Mouse (Mus musculus) forebrain, embryonic 16.5 days (tissue): ENCODE measurements at regions not wholly inside any gene's neighbourhood (a gene's known extent, or its start where the extent isn't known, plus 50 kb on each side); places are given as distances from the start of the nearest gene placed in this dataset.
A peak's percentile ranks its signal among the peaks of the same experiment; 100 is the strongest.

Experiments
- ATAC-seq: fragments of 200-750 bp; cut with Nextera tagmentation; 2 replicates; pipeline ENCODE4 v1.8.0; 2017; ENCODE audit warnings: mild to moderate bottlenecking, moderate library complexity
- H3K27ac ChIP-seq: fragments of 300-500 bp; sonication (generic); 2 replicates; pipeline ENCODE4 v1.5.1; 2014; ENCODE audit warnings: low read length, control low read depth
- H3K27me3 ChIP-seq: fragments of 300-500 bp; sonication (generic); replicated peaks from 2 replicates; pipeline ENCODE4 v1.6.1; 2014; ENCODE audit warnings: low read length; ENCODE audit not compliant: control insufficient read depth, insufficient read depth
- H3K36me3 ChIP-seq: fragments of 300-500 bp; sonication (generic); 2 replicates; pipeline ENCODE4 v1.6.1; 2014; ENCODE audit not compliant: control insufficient read depth, insufficient read depth
- H3K4me1 ChIP-seq: fragments of 300-500 bp; sonication (generic); replicated peaks from 2 replicates; pipeline ENCODE4 v1.6.1; 2014; ENCODE audit warnings: low read length; ENCODE audit not compliant: control insufficient read depth, insufficient read depth
- H3K4me2 ChIP-seq: fragments of 300-500 bp; sonication (generic); 2 replicates; pipeline ENCODE4 v1.6.1; 2014; ENCODE audit warnings: mild to moderate bottlenecking, low read length, control low read depth
- H3K4me3 ChIP-seq: fragments of 300-500 bp; sonication (generic); replicated peaks from 2 replicates; pipeline ENCODE4 v1.5.1; 2014; ENCODE audit warnings: mild to moderate bottlenecking, low read length, control low read depth
- H3K9ac ChIP-seq: fragments of 300-500 bp; sonication (generic); replicated peaks from 2 replicates; pipeline ENCODE4 v1.6.1; 2014; ENCODE audit warnings: low read depth, low read length, control low read depth
- H3K9me3 ChIP-seq: fragments of 300-500 bp; sonication (generic); 2 replicates; pipeline ENCODE4 v1.6.1; 2016; ENCODE audit warnings: low read length; ENCODE audit not compliant: control insufficient read depth
- WGBS: fragments of 180-500 bp; shearing (Covaris S2); extraction: QIAGEN DNeasy Blood & Tissue Kit; methylation state at CpG from one replicate; pipeline ENCODE4 v1.1.7; 2014; 5-methylcytosine and 5-hydroxymethylcytosine counted together

DNA sequence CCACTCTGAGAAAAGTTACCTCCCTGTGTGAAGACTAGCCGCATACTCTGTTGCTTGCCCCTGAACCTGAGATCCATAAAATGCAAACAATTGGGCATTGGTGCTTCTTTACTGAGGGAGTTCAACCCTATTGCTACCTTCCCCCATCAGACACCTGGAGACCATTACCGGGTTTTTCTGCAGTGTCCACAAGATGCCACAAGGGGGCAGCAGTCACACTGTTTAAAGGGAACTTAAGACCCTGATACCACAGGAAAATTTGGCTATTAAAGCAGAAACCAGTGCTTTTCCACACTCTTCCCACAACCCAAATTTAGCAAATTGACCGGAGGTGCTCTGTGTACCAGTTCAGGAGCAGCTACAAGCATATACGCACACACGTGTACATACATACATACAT is 78.0 kb upstream of the Fzd10 start:
- Histone ChIP-seq H3K9ac (no peak overlapping the region), H3K4me3 (no peak overlapping the region), H3K9me3 (no peaks in the 10 kb centered on the region), H3K27me3 (peaks cover 4% of the 10 kb centered on the region; the same call in 1 of the 2 replicates), H3K4me1 (0 out of 2 replicates have a peak, but pooled peaks cover 4% of the 10 kb centered on the region), H3K4me2 (no peak overlapping the region), H3K36me3 (no peaks in the 10 kb centered on the region), H3K27ac (no peak overlapping the region)
- ATAC-seq, result no peak
- WGBS, result 45% methylated on average over 5 of the region's 5 CpGs

DNA sequence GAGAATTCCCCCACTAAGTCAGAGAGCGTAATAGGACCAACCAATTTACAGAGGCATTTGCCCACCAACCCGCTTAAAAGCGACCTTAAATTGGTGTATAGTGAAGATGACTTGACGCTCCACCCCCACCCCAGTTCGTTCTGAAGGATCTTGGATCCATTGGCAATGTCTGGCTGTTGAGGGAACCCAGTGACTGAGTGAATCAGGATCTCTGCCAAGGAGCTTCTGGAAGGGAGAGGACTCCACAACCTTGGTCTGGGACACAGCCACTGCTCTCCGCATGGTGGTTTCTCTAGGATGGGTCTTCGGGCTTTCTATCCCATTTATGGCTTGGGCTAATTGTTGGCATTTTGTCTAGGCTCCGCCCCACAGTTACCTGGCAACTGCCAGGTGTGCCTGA is 83.3 kb upstream of the Fzd10 start:
- Histone ChIP-seq H3K36me3 (no peaks in the 10 kb centered on the region), H3K27ac (no peak overlapping the region), H3K4me1 (no peaks in the 10 kb centered on the region), H3K9ac (no peak overlapping the region), H3K4me3 (no peak overlapping the region), H3K4me2 (no peak overlapping the region), H3K9me3 (no peaks in the 10 kb centered on the region), H3K27me3 (no peaks in the 10 kb centered on the region; the same call in 1 of the 2 replicates)
- ATAC-seq, result no peak
- 58% methylated on average over 8 of the region's 8 CpGs for WGBS

DNA sequence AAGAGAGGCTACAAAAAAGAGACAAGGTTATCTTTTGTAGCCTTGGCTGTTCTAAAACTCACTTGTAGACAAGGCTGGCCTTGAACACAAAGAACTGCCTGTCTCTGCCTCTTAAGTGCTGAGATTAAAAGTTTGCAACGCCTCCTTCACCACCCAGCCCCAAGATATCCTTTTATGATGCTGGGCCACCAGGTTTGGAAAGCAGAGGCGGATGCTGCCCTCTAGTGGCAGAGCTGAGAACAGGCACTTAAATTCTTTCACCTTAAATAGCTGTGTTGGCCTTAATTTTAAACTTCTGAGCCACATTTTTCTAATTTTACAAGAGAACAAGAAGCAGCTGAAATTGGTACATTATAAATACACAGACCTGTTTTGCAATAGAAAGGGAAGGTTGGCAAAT is 82.5 kb upstream of the Tmem132d start:
- Histone ChIP-seq H3K4me3 (no peak overlapping the region), H3K36me3 (no peaks in the 10 kb centered on the region), H3K27me3 (no peaks in the 10 kb centered on the region), H3K4me2 (no peak overlapping the region), H3K27ac (no peak overlapping the region), H3K4me1 (no peaks in the 10 kb centered on the region), H3K9me3 (no peaks in the 10 kb centered on the region), H3K9ac (no peak overlapping the region)
- ATAC-seq, result no peak
- WGBS, result 2% methylated on average over 2 of the region's 2 CpGs

DNA sequence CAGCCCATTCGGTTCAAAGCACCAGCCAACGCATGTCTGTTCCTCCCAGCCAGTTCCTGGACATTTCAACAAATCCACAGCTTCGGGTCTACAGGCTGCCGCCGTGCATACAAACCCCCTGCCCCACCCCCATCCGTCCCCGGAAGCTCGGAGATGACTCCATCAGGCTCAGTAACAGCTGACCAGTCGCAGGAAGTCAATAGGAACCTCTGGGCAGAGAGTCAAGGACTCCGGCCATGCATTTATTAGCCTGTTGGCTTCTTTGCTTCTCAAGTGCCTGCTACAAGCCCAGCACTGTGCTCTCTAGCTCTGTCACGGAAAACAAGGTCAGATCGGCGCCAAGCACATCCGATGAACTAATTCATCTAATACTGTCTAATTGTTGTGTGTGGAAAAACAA is 80.4 kb upstream of the Tmem132d start:
- 81% methylated on average over 14 of the region's 14 CpGs for WGBS
- no peaks in the 10 kb centered on the region for H3K4me1 ChIP-seq
- no peak overlapping the region for H3K27ac ChIP-seq
- H3K9me3 ChIP-seq, result no peaks in the 10 kb centered on the region
- ATAC-seq, result no peak
- H3K27me3 ChIP-seq, result no peaks in the 10 kb centered on the region
- no peak overlapping the region for H3K4me3 ChIP-seq
- no peak overlapping the region for H3K4me2 ChIP-seq
- H3K36me3 ChIP-seq, result no peaks in the 10 kb centered on the region
- no peak overlapping the region for H3K9ac ChIP-seq

DNA sequence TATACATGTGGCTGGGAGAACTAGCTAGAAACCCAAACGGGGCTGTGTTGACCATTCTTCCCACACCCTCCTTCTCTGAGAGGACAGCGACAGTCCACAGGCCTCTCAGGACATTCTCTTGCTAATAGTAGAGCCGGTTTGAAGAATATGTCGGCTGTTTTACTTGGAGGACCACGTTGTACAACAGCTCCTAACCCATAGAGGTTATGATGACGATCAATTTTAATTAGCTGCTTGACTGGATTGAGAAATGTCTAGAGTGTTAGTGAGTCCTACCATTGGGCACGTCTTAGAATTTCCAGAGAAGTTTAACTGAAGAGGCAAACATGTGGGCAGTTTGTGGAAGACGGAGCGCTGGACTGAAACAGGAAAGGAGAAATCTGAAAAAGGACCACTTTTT is 79.7 kb upstream of the Tmem132d start:
- Histone ChIP-seq H3K4me2 (no peak overlapping the region), H3K36me3 (no peaks in the 10 kb centered on the region), H3K9me3 (no peaks in the 10 kb centered on the region), H3K4me3 (no peak overlapping the region), H3K27me3 (no peaks in the 10 kb centered on the region), H3K27ac (no peak overlapping the region), H3K4me1 (no peaks in the 10 kb centered on the region), H3K9ac (no peak overlapping the region)
- 90% methylated on average over 9 of the region's 9 CpGs for WGBS
- ATAC-seq, result no peak

DNA sequence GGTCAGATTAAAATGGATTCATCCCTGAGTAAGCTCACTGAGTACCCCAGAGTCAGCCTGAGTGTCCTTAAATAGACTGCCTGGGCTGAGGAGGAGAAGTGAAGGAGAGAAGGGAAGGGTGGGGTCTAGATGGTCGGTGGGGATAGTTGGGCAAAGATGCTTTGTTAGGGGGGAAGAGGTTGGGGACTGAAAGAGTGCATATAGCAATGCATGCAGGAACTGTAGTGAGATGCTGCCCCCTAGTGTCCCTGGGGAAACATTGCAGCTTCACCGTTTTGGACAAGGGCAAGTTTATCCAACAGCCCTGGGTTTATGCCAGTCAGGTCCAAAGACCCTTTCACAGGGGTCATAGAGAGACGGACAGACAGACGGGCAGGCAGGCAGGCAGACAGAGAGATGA is 71.6 kb upstream of the Tmem132d start:
- no peak overlapping the region for H3K27ac ChIP-seq
- no peak overlapping the region for H3K9ac ChIP-seq
- no peaks in the 10 kb centered on the region for H3K9me3 ChIP-seq
- no peaks in the 10 kb centered on the region for H3K36me3 ChIP-seq
- H3K4me1 ChIP-seq, result no peaks in the 10 kb centered on the region
- 1% methylated on average over 4 of the region's 4 CpGs for WGBS
- H3K4me2 ChIP-seq, result no peak overlapping the region
- H3K27me3 ChIP-seq, result 0 out of 2 replicates have a peak, but pooled peaks cover 5% of the 10 kb centered on the region
- no peak overlapping the region for H3K4me3 ChIP-seq
- 0 out of 2 replicates have a peak, but pooled peaks have one; percentile 31 for ATAC-seq

DNA sequence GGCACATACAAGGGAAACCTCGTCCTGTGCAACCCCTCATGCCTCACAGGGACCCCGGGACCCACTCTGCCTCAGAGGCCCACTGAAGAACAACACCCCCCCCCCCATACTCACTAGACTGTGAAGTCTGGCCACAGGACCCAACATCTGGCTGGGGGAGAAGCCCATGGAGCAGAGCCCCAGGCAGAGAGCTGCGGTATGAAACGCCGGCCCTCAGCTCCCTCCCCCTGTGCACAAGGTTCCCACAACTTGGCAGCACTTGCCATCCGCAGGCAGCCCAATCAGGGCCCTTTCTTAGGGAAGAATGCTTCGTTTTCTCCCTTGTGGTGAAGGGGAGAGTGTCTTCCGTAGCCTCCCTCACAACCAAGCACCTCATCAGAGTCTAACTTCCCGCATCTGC is 66.6 kb upstream of the Tmem132d start:
- Histone ChIP-seq H3K27me3 (no peaks in the 10 kb centered on the region), H3K9ac (no peak overlapping the region), H3K4me2 (no peak overlapping the region), H3K9me3 (no peaks in the 10 kb centered on the region), H3K4me1 (no peaks in the 10 kb centered on the region), H3K4me3 (no peak overlapping the region), H3K27ac (no peak overlapping the region), H3K36me3 (no peaks in the 10 kb centered on the region)
- ATAC-seq, result no peak
- WGBS, result 46% methylated on average over 9 of the region's 9 CpGs

DNA sequence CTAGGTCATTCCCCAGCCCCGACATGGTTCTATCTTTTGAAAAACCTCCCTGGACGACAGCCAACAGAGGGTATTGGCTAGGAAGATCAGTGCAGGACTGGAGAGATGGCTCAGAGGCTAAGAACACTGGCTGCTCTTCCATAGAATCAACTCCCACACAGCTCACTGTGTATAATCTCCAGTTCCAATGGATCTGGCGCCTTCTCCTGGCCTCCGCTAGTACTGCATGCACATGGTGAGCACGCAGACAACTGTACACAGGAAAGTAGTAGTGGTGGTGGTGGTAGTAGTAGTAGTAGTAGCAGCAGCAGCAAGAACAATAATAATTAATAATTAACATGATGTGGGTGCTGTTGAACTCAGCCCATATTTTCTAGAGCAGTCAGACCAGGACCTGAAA is 66.2 kb upstream of the Tmem132d start:
- no peak overlapping the region for H3K4me3 ChIP-seq
- H3K36me3 ChIP-seq, result no peaks in the 10 kb centered on the region
- no peak overlapping the region for H3K4me2 ChIP-seq
- H3K27ac ChIP-seq, result no peak overlapping the region
- no peaks in the 10 kb centered on the region for H3K4me1 ChIP-seq
- ATAC-seq, result no peak
- no peak overlapping the region for H3K9ac ChIP-seq
- no peaks in the 10 kb centered on the region for H3K27me3 ChIP-seq
- no peaks in the 10 kb centered on the region for H3K9me3 ChIP-seq
- WGBS, result 43% methylated on average over 5 of the region's 5 CpGs

DNA sequence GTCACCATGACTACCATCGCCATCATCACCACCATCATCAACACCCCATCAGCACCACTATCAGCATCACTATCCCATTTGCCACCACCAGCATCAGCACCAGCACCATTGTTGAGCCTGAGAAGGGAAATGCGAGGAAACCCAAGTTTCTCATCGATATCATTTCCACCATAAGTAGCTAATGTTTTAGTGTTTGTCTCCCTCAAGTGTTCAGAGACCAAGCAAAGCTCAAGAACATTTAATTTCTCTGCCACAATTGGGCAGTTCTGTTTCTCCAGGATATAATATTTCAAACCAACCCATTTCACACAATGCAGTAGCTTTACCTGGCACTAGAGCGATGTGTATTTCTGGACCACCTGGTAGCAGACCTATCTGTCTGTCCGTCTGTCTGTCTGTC is 59.7 kb upstream of the Tmem132d start:
- Histone ChIP-seq H3K9ac (no peak overlapping the region), H3K27me3 (no peaks in the 10 kb centered on the region), H3K4me1 (no peaks in the 10 kb centered on the region), H3K27ac (no peak overlapping the region), H3K9me3 (no peaks in the 10 kb centered on the region), H3K4me2 (no peak overlapping the region), H3K36me3 (no peaks in the 10 kb centered on the region), H3K4me3 (no peak overlapping the region)
- WGBS, result 87% methylated on average over 5 of the region's 5 CpGs
- no peak for ATAC-seq

DNA sequence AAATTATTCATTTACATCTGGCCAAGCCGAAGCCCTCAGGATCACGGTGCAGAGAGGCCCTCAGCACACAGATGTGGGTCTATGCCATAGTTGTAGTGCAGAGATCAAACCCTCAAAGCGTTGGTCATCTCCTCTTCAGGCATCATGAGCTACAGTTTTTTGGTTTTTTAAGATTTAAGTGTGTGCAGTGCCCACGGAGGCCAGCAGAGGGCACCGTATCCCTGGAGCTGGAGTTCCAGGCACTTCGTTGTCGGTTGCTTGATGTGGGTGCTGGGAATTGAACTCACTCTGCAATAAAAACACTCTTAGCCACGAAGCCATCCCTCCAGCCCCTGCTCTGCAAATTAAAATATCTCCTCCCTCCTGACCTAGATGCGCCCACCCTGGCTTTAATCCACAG is 58.3 kb upstream of the Tmem132d start:
- 34% methylated on average over 9 of the region's 9 CpGs for WGBS

More for the DNA sequence above, 58.3 kb upstream of the Tmem132d start:
- no peak for ATAC-seq
- Histone ChIP-seq H3K4me1 (no peaks in the 10 kb centered on the region), H3K36me3 (no peaks in the 10 kb centered on the region), H3K9me3 (no peaks in the 10 kb centered on the region), H3K9ac (no peak overlapping the region), H3K4me2 (no peak overlapping the region), H3K4me3 (no peak overlapping the region), H3K27ac (no peak overlapping the region), H3K27me3 (no peaks in the 10 kb centered on the region)
